Mouse (Mus musculus) embryonic facial prominence, embryonic 15.5 days (tissue): ENCODE results near the gene Ptpn1. TPM values are rescaled to one million over a fixed set of nuclear protein-coding genes. Genes with fewer than 3 reads are reported as not detected.

Source experiments
- ATAC-seq: fragments of 200-750 bp; cut with Nextera tagmentation; 2 replicates; pipeline ENCODE4 v1.8.0; 2017; ENCODE audit warnings: low read depth, moderate TSS enrichment; ENCODE audit not compliant: insufficient number of reproducible peaks, low FRiP score, low TSS enrichment
- H3K27ac ChIP-seq: fragments of 300-500 bp; sonication (generic); replicated peaks from 2 replicates; pipeline ENCODE4 v1.5.1; 2015; ENCODE audit warnings: mild to moderate bottlenecking, inconsistent platforms
- H3K27me3 ChIP-seq: fragments of 300-500 bp; sonication (generic); 2 replicates; pipeline ENCODE4 v1.6.1; 2015; ENCODE audit warnings: inconsistent platforms
- H3K36me3 ChIP-seq: fragments of 300-500 bp; sonication (generic); 2 replicates; pipeline ENCODE4 v1.6.1; 2015; ENCODE audit warnings: mild to moderate bottlenecking, inconsistent platforms
- H3K4me1 ChIP-seq: fragments of 300-500 bp; sonication (generic); 2 replicates; pipeline ENCODE4 v1.6.1; 2015; ENCODE audit warnings: inconsistent platforms
- H3K4me2 ChIP-seq: fragments of 300-500 bp; sonication (generic); replicated peaks from 2 replicates; pipeline ENCODE4 v1.6.1; 2015; ENCODE audit warnings: mild to moderate bottlenecking, inconsistent platforms
- H3K4me3 ChIP-seq: fragments of 300-500 bp; sonication (generic); replicated peaks from 2 replicates; pipeline ENCODE4 v1.5.1; 2015; ENCODE audit warnings: mild to moderate bottlenecking, inconsistent platforms
- H3K9ac ChIP-seq: fragments of 300-500 bp; sonication (generic); 2 replicates; pipeline ENCODE4 v1.6.1; 2015; ENCODE audit warnings: inconsistent platforms
- H3K9me3 ChIP-seq: fragments of 300-500 bp; sonication (generic); replicated peaks from 2 replicates; pipeline ENCODE4 v1.6.1; 2016; ENCODE audit warnings: inconsistent platforms
- WGBS: fragments of 180-500 bp; shearing (Covaris S2); methylation state at CpG from one replicate; pipeline ENCODE4 v1.1.7; 2015; 5-methylcytosine and 5-hydroxymethylcytosine counted together
- polyA plus RNA-seq: library from polyadenylated mRNA; unstranded; fragments of >200 nt; fragmentation: Nextera tagmentation; extraction: Ambion mirVana; gene quantifications from 2 replicates; pipeline ENCODE4 v1.2.1, GENCODE M21; 2015

Gene Ptpn1
- polyA plus RNA-seq, 1 experiment from 2014 or later = 61.5 TPM

GRCm38 (mm10) chr2:167960584-167960983, 28.7 kb downstream of the Ptpn1 start:
- no peak for ATAC-seq
- Histone ChIP-seq H3K36me3 (peaks cover 24% of the 10 kb centered on the region), H3K4me3 (no peak overlapping the region), H3K27ac (no peak overlapping the region), H3K9ac (no peak overlapping the region), H3K4me2 (no peak overlapping the region), H3K27me3 (no peaks in the 10 kb centered on the region), H3K4me1 (peaks cover 39% of the 10 kb centered on the region), H3K9me3 (no peaks in the 10 kb centered on the region)
- 81% methylated on average over 8 of the region's 8 CpGs for WGBS

GRCm38 (mm10) chr2:167962347-167962746, 30.5 kb downstream of the Ptpn1 start:
- no peaks in the 10 kb centered on the region for H3K27me3 ChIP-seq
- H3K4me2 ChIP-seq = no peak overlapping the region
- H3K4me3 ChIP-seq = no peak overlapping the region
- 70% methylated on average over 6 of the region's 6 CpGs for WGBS
- H3K9ac ChIP-seq = no peak overlapping the region
- H3K27ac ChIP-seq = no peak overlapping the region
- no peak for ATAC-seq
- H3K36me3 ChIP-seq = peaks cover 41% of the 10 kb centered on the region
- H3K9me3 ChIP-seq = no peaks in the 10 kb centered on the region
- H3K4me1 ChIP-seq = peaks cover 39% of the 10 kb centered on the region

DNA sequence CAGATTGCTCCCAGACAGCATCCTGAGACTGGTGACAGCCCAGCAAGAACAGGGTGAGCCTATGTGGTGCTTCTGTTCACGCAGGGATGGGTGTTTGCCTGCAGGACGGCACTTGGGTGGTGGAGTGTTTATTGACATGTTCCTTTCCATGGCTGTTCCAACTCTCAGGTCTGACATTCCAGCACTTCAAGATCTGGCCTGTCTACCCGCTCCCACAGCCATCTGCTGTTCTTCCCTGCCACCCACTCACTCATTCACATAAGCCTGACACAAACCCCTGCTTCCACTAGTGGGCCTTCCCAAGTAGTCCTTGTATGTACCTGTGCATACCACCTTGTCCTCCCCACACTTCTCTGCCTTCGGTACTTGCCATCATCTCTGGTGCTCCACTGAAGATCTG, 31.3 kb downstream of the Ptpn1 start:
- Histone ChIP-seq H3K36me3 (peaks cover 50% of the 10 kb centered on the region), H3K9ac (no peak overlapping the region), H3K4me2 (no peak overlapping the region), H3K27me3 (no peaks in the 10 kb centered on the region), H3K4me3 (no peak overlapping the region), H3K4me1 (peaks cover 33% of the 10 kb centered on the region), H3K27ac (no peak overlapping the region), H3K9me3 (no peaks in the 10 kb centered on the region)
- WGBS = 76% methylated on average over 4 of the region's 4 CpGs
- ATAC-seq = no peak

DNA sequence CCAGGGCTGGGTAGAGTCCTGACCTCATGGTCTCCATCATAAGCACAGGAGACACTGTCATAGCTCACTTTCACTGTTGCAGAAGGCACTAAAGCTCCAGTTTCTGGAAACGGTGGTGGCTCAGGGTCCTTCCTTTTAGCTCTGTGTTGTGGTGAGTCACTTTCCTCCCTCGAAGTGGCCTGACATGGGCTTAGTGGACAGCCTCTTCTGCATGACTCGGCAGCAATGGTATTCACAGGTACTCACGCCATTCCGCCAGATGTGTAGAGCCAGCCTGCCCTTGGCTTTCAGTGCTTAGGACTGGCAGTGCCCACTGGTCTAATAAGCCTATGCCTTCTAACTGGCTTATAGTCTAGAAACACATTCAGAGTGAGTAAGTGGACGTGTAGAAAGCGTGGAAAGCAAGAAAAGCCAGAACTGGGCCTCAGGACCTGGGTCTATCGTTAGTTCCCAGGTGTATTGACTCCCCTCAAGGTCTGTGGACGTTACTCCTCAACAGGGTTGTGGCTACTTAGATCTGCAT, 32.0 kb downstream of the Ptpn1 start:
- WGBS = 89% methylated on average over 9 of the region's 9 CpGs
- Histone ChIP-seq H3K27me3 (no peaks in the 10 kb centered on the region), H3K9me3 (no peaks in the 10 kb centered on the region), H3K4me2 (no peak overlapping the region), H3K27ac (no peak overlapping the region), H3K4me3 (no peak overlapping the region), H3K36me3 (peaks cover 56% of the 10 kb centered on the region), H3K9ac (no peak overlapping the region), H3K4me1 (peaks cover 26% of the 10 kb centered on the region)
- no peak for ATAC-seq

GRCm38 (mm10) chr2:167964320-167964719, 32.5 kb downstream of the Ptpn1 start:
- Histone ChIP-seq H3K4me1 (peaks cover 21% of the 10 kb centered on the region), H3K4me2 (no peak overlapping the region), H3K27ac (no peak overlapping the region), H3K9ac (no peak overlapping the region), H3K9me3 (no peaks in the 10 kb centered on the region), H3K27me3 (no peaks in the 10 kb centered on the region), H3K36me3 (peaks cover 60% of the 10 kb centered on the region), H3K4me3 (no peak overlapping the region)
- WGBS = 94% methylated on average over 9 of the region's 9 CpGs
- no peak for ATAC-seq

DNA sequence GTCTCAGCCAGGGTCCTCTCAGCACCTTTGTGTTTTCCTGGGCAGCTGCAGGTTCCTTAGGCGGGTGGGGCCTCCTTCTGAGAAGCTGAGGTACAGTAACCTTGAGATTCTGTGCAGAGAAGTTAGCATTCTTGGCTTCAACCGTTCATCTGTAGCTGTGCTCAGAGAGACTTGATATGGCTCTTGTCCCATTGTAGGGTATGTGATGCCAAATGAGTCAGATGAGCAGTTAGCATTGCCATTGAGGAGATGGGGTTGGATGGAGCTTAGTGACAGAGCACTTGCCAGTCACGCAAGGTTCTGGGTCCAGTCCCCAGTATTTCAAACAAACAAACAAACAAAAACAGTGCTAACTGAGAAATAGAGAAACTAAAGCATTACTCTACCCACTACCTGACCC, 34.1 kb downstream of the Ptpn1 start:
- WGBS = 88% methylated on average over 3 of the region's 3 CpGs
- peaks cover 73% of the 10 kb centered on the region for H3K36me3 ChIP-seq

GRCm38 (mm10) chr2:167968504-167968903, 36.6 kb downstream of the Ptpn1 start:
- 89% methylated on average over 7 of the region's 7 CpGs for WGBS
- H3K36me3 ChIP-seq = peaks cover 91% of the 10 kb centered on the region
- no peak overlapping the region for H3K4me3 ChIP-seq

More for the DNA sequence above, 34.1 kb downstream of the Ptpn1 start:
- no peak for ATAC-seq
- Histone ChIP-seq H3K4me1 (peaks cover 7% of the 10 kb centered on the region), H3K27me3 (no peaks in the 10 kb centered on the region), H3K9me3 (no peaks in the 10 kb centered on the region), H3K4me2 (no peak overlapping the region), H3K4me3 (no peak overlapping the region), H3K27ac (no peak overlapping the region), H3K9ac (no peak overlapping the region)

GRCm38 (mm10) chr2:167969851-167970541, 38.1 kb downstream of the Ptpn1 start:
- Histone ChIP-seq H3K4me2 (no peak overlapping the region), H3K27ac (no peak overlapping the region)
- 71% methylated on average over 10 of the region's 10 CpGs for WGBS

More at GRCm38 (mm10) chr2:167968504-167968903, 36.6 kb downstream of the Ptpn1 start:
- Histone ChIP-seq H3K27me3 (no peaks in the 10 kb centered on the region), H3K4me2 (no peak overlapping the region), H3K27ac (no peak overlapping the region), H3K4me1 (no peaks in the 10 kb centered on the region), H3K9ac (no peak overlapping the region), H3K9me3 (no peaks in the 10 kb centered on the region)
- ATAC-seq = no peak

DNA sequence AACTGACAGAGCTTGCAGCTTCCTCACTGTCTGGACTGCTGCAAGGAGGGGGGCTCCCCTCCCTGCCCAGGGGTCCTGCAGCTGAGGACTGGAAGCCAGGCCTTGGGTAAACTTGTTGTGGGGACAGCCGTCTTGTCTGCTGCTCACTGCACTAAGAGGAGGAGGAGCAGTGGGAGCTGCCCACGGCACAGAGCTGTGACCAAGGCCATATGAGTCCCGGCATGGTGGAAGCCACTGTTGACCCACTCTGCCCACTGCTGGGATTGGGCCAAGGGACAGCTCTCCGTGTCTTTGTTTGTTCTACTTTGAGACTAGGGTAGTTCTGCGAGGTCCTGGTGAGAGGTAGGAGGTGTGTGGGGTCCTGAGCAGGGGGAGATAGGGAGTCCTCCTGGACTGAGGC, 40.3 kb downstream of the Ptpn1 start:
- Histone ChIP-seq H3K9ac (no peak overlapping the region), H3K4me2 (no peak overlapping the region), H3K9me3 (no peaks in the 10 kb centered on the region), H3K27me3 (no peaks in the 10 kb centered on the region), H3K27ac (no peak overlapping the region), H3K4me1 (no peaks in the 10 kb centered on the region), H3K36me3 (peaks cover 88% of the 10 kb centered on the region), H3K4me3 (no peak overlapping the region)
- WGBS = 86% methylated on average over 5 of the region's 5 CpGs
- no peak for ATAC-seq

More at GRCm38 (mm10) chr2:167969851-167970541, 38.1 kb downstream of the Ptpn1 start:
- Histone ChIP-seq H3K4me3 (no peak overlapping the region), H3K36me3 (peaks cover 91% of the 10 kb centered on the region), H3K27me3 (no peaks in the 10 kb centered on the region), H3K9me3 (no peaks in the 10 kb centered on the region), H3K4me1 (no peaks in the 10 kb centered on the region), H3K9ac (no peak overlapping the region)
- ATAC-seq = no peak

- H3K36me3 ChIP-seq = peaks cover 88% of the 10 kb centered on the region
- ATAC-seq = no peak
- WGBS = 36% methylated on average over 1 of the region's 1 CpGs
- no peak overlapping the region for H3K27ac ChIP-seq
- H3K4me1 ChIP-seq = no peaks in the 10 kb centered on the region
- no peak overlapping the region for H3K4me2 ChIP-seq
- no peaks in the 10 kb centered on the region for H3K9me3 ChIP-seq
- H3K9ac ChIP-seq = no peak overlapping the region
- H3K27me3 ChIP-seq = no peaks in the 10 kb centered on the region
- H3K4me3 ChIP-seq = no peak overlapping the region
Measured at GRCm38 (mm10) chr2:167972809-167973208, 41.0 kb downstream of the Ptpn1 start.

- Histone ChIP-seq H3K36me3 (peaks cover 89% of the 10 kb centered on the region), H3K9ac (no peak overlapping the region), H3K4me2 (no peak overlapping the region), H3K27me3 (no peaks in the 10 kb centered on the region), H3K9me3 (no peaks in the 10 kb centered on the region), H3K4me1 (0 out of 2 replicates have a peak, but pooled peaks cover under 1% of the 10 kb centered on the region), H3K27ac (no peak overlapping the region), H3K4me3 (no peak overlapping the region)
- ATAC-seq = no peak
- WGBS = 85% methylated on average over 12 of the region's 12 CpGs
Measured at GRCm38 (mm10) chr2:167975746-167976145, 43.9 kb downstream of the Ptpn1 start.

GRCm38 (mm10) chr2:167978271-167978670, 46.4 kb downstream of the Ptpn1 start:
- Histone ChIP-seq H3K4me3 (no peak overlapping the region), H3K4me1 (0 out of 2 replicates have a peak, but pooled peaks cover 4% of the 10 kb centered on the region), H3K9me3 (no peaks in the 10 kb centered on the region), H3K27me3 (no peaks in the 10 kb centered on the region), H3K36me3 (peaks cover 76% of the 10 kb centered on the region), H3K27ac (no peak overlapping the region), H3K4me2 (no peak overlapping the region), H3K9ac (no peak overlapping the region)
- ATAC-seq = no peak
- WGBS = 96% methylated on average over 10 of the region's 10 CpGs
